Mouse (Mus musculus): Measurements from ENCODE around the gene Synm. TPM values are rescaled to one million over a fixed set of nuclear protein-coding genes. Genes with fewer than 3 reads are reported as not detected.

Synm gene
- polyA plus RNA-seq, 1 experiment from 2014 or later, result 5.8 TPM

DNA sequence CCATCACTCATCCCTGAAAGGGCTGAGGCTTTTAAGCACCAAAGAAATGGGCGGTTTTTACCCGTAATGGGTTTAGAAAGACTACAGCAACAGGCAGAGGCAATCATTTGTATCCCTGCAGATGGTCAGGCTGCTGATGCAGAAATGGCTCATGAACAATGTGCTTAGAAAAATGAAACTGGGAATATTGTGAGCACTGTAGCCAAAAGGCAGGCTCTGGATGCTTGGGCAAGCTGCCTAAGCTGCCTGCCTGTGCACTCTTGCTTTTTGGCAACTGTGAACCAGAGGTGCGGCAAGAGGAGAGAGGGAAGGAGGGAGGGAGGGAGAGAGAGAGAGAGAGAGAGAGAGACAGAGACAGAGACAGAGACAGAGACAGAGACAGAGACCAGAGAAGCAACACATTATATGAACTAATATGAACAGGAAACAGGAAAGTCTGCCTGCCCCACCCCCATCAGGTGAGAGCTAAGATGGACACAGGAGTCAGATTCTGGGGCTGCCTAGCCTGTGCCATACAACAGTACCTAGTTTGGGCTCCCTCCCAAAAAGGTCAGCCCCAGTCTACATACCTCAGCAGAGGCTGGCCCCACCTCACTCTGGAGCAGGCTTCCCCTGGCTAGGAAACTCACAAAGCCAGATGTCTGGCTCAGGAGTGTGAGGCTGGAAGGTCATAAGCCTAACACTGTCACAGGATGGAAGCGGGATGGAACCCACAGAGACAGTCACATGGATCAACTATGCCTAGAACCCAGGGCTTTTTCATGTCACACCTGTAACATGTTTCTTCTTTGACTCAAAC is 9.9 kb downstream of the Synm start:
- no peak for DNase-seq (ENCODE audit: low spot score)

DNA sequence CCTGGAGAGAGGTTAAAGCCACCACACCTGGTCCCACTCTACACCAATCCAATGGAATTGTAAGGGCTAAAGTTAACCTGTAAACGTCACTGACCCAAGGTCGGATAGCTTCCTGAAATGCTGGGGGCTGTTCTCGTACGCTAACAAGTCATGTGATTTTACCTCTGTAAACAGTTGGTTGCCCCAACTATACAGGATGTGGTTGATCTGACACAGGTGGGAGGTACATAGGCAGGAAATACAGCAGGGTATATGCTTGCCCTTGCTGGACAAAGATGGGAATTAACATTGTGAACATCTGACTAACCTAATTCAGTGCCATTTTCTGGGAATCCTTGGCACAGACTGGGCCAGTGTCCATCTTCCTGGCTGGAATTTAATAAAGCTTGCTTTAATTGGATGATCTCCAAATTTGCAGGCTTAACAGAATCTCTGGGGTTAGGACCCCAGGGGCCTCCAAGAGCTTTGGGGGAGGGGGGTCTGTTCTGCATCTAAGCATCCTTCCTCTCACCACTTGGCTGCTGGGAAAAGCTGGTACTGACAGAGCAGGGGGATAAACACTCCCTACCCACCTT is 11.7 kb downstream of the Synm start:
- peak; percentile 59 for DNase-seq (ENCODE audit: low spot score)

DNA sequence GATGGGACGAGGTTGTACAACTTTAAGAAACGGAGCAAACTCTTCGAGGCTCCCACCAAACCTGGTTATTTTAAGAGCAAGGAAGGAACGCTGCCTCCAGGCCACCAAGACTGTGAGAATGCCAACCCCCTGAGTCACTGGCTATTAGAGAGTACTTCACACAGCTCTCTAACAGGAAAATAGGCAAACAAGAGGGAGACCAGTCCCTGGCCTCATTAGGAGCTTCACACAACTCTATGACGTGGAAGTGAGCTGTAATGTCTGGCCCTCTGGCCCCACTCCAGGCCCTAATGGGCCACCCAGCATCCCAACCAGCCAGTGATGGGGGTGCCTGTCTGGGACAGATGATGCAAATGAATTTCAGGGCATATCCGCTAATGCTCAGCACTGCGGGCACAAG is 17.8 kb downstream of the Synm start:
- no peak for DNase-seq (ENCODE audit: low spot score)

DNA sequence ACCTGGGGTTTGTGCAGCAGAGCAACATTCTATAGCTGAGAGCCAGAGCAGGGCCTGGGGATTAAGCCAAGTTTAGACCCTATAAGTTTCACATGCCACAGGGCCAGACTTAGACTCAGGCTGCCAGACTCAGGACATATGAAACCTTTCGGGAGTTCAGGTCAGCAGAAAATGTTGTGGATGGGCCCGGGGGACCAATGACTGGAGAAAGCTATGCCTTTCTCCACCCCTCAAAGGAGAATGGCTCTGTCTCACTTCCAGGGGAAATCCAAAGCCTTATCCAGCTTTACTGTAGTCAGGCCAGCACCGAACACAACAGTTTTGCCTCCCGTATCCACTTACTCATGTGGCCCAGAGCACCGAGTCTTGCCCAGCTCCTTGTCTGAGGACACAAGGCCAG is 18.7 kb downstream of the Synm start:
- DNase-seq (ENCODE audit: low spot score), result no peak

DNA sequence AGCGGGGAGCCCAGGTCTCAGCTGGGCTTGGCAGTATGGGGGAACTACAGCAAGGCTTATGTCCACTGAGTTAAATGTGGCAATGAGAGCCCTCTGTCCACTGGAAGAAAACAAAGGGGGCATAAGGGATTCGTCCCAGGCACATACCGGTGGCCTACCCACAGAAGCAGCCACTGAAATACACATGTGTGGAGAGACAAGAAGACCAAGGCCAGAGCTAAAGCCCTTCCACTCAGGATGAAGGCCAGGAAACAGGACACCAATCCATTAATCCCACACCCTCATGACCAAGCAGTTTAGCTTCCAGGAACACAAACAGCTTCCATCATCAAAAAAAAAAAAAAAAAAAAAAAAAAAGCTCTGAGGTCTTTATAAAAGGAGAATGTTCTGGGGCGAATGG is 19.2 kb downstream of the Synm start:
- DNase-seq (ENCODE audit: low spot score), result no peak

DNA sequence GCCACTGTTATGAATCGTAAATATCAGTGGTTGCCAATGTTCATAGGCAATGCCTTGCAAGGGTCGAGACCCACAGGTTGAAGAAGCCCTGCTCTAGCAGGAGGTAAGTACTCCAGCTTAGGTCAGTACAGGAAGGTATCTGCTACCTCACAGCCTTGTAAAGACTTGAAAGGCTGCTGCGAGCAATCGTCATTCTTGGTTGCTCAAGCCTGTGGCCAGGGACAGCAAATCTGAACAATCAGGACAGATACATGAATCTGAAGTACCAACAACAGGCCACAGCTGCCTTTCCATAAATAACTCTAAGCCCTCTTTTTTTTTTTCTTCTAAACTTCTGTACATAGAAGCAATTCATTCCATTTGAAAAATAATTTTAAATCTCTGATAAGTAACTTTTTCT is 27.3 kb downstream of the Synm start:
- no peak for DNase-seq (ENCODE audit: low spot score)

DNA sequence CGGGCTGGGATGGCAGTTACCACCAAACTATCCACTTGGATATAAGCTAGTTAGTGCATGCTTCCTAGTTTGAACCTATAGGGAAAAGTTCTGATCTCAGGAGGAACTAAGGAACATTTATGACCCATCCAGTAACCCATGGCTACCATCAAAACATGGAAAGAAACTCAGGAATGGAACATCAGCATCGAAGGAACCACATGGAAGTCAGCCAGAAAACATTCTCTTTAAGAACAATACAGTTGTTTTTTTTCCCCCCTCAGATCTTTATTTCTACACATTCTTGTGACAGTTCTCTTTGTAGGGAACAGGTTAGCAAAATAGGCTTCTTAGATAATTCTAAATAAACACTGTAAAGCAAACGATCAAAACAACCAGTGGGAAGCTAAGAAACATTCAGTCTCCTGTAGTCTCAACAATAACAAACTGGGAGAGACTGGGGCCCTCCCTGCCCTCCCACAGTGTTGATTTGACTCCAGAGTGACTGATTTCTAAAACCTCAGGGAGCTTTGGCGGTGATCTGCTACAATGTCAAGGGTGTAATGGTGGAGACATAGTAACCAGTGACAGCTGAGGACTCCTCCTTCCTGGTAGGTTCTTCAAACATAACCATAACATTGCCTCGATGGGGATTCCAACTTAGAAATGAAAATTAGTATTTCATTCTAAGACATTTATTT is 29.0 kb downstream of the Synm start:
- DNase-seq (ENCODE audit: low spot score), result no peak

DNA sequence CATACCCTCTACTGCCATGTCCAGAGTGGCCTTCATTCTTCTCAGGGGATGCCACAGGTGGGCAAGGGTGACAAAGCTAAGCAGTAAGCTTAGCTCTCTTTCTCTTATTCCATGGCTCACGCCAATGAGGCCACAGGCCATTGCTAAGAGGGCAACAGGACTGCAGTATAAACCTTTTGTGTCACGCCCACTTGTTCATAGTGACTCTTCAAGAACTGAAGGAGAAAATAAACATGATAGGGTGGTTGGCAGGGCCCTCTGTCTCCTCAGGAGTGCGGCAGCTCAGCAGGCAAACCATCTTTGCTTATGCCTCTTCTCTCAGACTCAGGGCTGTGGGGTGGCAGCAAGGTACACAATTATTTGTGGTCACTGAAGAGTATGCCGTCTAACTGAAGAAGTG is 30.7 kb downstream of the Synm start:
- no peak for DNase-seq (ENCODE audit: low spot score)

DNA sequence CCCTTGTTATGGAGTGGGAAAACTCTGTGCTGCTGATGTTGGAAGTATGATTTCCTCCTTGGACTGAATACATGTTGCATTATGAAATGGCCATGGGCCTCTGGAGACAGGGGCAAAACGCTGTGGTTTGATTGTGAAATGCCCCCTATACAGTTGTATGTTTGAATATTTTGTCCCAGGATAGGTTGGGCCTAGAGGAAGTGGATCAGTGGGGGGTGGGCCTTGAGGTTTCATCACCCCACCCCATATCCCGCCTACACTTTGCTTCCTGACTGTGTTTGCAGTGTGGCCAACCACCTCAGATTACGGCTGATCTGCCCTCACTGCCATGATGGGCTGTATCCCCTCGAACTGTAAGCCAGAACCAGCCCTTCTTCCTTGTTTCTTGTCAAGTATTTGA is 31.3 kb downstream of the Synm start:
- no peak for DNase-seq (ENCODE audit: low spot score)

DNA sequence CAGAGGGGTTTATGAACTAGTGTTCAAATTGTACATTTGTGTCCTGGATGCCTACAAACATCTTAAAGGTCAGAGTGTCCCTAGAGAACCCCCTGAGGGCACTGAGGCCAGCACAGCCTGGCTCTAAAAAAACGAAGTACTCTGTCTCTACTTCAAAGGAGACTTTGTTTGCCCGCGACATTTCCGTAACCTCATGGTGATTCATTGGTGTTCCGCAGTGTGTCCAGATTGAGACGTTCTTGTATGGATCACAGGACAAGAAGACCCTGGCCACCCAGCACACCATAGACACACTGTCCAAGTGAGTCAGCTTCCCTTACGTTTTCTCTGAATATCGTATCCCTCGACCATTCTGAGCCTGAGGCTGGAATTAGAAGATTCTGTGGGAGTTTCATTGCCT is 34.5 kb downstream of the Synm start:
- DNase-seq (ENCODE audit: low spot score), result no peak

DNA sequence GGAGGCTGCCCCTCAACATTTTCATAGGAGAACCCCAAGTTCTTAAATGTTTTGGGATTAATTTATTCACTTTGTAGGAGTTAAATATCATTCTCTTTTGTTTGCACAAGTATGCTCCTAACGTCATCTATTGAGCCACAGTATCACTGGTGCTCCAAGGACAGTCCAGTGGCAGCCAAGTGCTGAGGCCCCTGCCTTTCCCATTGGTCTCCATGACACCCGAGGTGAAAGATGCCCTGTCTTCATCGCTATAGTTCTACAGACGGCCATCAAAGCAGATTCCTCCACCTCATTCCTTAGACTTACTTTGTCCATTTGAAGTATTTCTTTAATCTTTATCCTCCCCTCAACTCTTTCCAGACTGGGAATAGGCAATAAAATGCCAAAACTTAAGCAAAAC is 35.0 kb downstream of the Synm start:
- no peak for DNase-seq (ENCODE audit: low spot score)

DNA sequence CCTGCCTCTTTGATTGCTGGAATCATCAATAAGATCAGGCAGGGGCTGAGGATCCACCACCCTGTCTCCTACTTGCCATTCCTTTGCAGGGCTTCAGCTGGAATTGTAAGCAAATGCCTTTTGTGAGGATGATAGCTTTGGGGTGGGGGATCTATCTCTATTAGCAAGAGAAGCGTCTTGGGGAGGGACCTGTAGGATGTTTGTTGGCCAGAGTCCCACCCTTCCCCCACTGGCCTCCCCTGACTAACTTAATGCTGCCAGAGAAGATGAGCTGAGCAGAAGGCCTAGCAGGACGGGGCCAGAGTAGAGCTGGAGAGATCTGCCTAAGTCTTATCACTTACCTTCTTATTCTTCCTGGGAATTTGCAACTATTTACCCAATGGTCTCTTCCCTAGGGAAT is 37.4 kb downstream of the Synm start:
- DNase-seq (ENCODE audit: low spot score), result no peak

DNA sequence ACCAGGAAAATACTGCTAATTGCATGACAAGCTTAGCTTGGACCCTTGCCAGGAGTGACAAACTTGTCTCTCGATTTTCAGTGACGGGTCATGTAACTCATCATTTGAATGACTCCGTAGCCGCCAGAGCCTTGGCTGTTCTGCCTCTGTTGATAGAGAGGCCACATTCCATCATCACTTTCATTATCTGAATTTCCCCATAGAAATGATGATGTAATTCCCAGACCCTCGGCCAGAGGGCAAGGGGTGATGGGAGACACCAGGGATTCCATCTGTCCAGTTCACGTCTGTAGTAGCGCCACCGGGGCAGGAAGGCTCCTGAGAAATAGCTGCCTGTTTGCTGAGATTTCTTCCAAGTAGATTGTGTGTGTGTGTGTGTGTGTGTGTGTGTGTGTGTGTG is 40.7 kb downstream of the Synm start:
- DNase-seq (ENCODE audit: low spot score), result no peak

DNA sequence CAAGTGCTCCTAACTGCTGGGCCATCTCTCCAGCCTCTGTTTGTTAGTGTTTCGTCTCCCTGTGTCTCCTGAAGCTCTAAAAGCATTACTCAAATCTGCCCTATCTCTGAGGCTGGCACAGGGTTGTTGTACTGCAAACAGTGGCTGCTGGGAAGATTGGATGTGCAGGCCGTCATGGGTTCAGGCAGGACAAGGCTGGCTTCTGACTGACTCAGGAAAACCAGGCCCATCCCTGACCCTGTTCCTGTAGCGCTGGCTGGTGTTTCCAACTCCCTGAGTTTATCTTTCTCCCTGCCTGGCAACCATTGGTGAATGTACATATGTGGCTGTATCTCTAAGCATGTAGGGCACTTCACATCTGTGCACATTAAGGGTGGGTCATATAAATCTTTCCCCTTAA is 42.0 kb downstream of the Synm start:
- DNase-seq (ENCODE audit: low spot score), result no peak

DNA sequence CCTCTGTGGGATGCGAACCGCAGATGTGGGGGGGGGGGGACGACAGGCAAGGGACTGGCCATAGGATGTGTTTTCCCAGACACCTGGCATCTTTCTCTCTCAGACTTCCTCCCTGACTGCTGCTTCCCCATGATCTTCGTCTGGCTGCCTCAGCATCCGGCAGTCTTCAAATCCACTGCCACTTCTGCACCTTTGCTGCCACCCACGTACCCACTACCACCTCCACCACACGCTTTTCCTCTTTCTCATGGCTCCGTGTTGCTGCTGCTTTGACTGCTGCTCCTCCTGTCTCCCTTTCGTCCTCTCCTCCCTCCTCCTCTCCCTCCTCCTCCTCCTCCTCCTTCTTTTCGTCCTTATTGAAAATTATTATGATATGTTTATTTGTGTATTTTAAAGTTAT is 42.6 kb downstream of the Synm start:
- DNase-seq (ENCODE audit: low spot score), result no peak

DNA sequence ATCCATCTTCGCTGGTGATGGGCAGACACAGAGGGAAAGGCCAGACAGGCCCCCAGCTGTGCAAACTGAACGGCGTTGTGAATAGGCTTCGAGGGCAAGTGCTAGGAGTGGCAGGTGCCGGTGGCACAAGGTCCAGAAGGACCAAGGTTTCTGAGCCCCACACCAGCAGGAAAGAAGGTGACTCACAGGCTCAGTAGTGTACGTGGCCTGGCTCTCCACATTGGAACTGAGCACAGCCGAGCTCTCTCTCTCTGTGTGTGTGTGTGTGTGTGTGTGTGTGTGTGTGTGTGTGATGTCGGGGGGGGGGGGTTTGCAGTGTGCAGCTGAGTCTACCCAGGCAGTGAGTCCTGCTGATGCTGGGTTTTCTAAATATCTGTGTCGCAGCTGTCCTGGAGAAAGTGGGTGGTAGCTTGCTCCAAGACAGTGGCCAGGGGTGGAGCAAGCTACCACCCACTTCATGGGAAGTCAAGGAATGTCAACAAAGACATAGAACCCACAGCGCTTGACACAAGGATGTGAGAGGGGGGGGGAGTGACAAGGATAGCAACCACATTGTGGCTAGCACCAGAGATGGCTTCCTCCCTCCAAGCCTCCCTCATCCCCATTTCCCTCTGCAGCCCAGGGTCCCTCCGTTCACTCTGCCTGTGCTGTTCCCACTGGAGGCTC is 43.2 kb downstream of the Synm start:
- no peak for DNase-seq (ENCODE audit: low spot score)

DNA sequence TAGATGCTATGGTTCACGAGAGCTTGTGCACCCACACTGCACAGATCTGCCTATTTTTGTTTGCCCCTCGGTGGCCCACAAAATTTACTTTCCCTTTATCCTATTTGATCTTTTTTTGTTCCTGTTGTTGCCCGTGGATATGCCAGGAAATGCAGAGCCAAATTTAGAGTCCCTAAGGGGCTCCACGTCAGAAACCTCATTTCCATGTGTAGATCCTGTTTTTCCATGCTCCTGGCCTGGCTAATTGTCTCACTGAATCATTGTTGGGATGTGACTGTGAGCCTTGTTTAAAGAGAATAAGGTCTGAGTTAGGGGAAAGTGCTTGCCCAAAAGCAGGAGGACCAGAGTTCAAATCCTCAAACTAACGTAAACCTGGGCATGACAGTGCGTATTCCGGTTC is 44.4 kb downstream of the Synm start:
- no peak for DNase-seq (ENCODE audit: low spot score)

DNA sequence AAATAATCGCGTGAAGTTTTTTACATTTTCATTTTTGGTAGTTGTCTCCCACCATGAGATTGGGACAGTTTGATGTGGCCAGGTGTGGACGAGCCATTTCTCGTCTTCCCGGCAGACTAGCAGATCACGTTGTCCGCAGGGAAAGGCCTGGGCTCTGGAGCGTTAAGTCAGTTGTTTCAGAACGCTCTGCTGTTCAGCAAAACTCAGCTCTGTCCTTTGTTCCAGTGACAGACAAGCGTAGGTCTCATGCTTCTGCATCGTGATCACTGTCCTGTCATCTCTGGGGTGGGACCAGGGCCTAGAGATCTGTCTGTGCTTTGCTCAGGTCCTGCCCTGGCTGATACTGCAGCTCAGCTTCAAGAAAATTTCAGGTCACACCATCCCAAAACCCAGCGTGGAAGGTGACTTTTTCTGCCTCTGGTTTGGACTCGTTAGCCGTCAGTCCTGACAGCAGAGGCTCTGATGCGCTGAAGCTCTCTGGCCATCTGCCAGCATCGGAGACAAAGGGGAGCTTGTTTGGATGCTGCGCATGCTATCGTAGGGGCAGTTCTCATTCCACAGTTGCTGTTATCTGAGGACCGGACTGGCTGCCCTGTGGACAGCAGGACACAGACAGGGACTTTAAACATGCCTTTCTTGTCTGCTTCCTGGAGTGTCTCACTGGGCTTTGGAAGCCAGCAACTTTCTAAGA is 45.6 kb downstream of the Synm start:
- no peak for DNase-seq (ENCODE audit: low spot score)

DNA sequence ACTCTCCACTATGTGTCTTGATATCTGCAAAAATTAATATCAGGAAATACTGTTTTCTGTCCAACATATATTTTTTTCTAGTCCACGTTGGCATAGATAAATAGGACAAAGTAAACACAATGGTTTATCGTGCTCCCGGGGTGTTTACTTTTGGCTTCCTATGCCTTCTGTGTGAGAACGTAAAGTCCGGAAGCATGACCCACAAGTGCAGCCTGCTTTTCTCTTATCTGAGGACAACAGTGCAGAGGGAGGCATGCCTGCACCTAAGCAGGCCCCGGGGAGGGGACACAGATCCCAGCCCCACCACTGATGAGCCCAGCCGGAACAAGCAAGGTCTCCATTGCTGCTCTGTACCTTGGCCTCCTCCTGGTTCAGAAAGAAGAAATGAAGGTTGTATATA is 49.3 kb downstream of the Synm start:
- no peak for DNase-seq (ENCODE audit: low spot score)

DNA sequence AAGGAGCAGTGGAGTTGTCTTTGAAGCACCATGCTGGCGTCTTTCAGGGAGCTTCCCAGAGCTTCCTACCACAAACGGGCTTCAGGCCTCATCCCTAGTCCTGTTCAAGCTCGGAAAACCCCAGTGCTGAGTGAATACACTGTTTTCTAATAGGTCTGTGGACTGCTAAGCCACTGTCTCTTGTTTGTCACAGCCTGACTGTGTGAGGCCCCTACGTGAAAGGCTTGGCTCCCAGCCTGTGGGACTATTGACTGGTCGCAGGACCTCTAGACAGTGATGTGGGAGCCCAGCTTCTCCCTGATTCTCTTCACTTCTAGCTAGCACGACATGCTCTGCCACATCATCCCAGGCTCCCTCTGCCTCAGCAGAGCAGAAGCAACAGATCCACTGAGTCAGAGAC is 51.4 kb downstream of the Synm start:
- no peak for DNase-seq (ENCODE audit: low spot score)

DNA sequence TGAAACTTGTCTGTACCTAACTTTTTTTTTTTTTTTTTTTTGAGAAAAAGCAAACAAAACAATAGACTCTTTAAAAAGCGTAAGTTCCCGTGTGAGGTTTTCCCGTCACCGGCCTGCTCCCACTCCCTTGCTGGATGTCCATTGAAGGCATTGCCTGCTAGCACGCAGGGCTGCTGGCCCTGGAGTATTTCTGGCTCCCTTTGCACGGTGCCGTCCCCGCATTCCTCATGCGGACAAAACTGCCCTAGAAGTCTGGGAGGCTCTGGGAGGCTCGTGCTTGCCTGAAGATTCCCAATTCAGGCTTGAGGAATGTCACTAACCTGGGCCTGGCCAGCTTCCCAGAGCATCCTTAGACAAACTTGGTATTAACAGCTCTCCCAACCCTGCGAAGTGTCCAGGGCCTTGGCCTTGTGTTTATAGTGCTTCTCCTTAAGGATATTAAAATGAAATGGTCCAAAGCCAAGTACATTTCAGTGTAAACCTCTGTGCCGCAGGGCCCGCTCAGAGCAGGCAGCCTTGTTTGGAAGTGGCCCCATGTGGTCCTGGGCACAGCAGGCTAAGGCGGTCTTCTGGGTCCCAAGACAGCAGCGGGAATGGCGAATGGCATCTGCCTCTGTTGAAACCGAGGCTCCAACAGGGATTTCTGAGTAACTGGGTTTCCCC is 58.2 kb downstream of the Synm start:
- DNase-seq (ENCODE audit: low spot score), result no peak

Measured in thymus, postnatal 0 days (tissue).